Mouse (Mus musculus): ENCODE data around the gene Irf5. TPM values are rescaled to one million over a fixed set of nuclear protein-coding genes. Genes with fewer than 3 reads are reported as not detected.
A peak's percentile ranks its signal among the peaks of the same experiment; 100 is the strongest.

Gene Irf5
- polyA plus RNA-seq (2015; fragmentation: Nextera tagmentation; extraction: Ambion mirVana) = 4.5 and 8.6 TPM in 2 replicates

DNA sequence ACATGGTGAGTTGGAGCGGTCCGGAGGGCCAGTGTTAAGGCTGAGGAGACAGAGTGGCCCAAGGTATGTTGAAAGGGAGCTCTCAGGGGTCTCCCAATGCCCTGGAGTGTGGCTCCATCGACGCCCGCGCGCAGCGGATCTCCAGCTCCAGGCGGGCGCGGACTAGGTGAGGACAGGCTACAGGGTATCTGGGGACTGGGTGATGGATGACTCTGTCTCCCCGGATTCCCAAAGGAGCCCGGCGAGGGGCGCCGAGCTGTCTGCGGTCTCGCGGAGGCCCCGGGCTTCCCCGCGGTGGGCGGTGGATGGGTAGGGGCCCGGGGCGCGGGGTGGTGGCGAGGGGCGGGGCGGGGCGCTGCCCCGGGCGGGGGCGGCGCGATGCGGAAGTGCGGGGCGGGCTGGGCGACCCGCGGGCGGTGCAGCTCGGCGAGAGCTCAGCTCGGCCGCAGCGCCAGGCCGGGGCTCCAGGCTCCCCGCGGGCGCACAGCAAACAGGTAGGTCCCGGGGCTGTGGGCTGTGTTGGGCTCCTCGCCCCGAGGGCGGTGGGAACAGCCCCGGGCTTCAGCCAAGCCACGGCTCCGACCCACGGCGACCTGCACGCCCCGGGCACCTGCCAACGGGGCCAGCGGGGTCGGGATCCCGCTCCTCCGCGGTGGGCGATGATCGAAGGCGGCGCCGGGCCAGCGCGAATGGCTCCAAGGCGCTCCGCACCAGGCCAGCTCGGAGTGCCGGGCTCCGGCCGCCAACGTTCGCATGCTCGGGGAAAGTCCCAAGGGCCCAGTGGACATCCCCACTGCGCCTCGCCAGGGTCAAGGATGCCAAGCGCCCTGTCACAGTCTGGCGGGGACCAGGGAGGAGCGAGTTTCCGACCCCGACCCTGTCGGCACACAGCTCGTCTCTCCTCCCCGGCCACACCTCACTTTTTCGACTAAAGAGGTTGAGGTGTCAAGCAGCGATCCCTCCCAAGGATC, at the start of gene Irf5:
TSS of gene Irf5 (plus strand) at position 345 of the 971 bp plus-strand sequence.
- peak within 1 kb of the TSS; percentile 65 for H3K4me3 ChIP-seq
- H3K27me3 ChIP-seq = peaks cover 26% of the 10 kb centered on the region
- ATAC-seq (replicated peaks; ENCODE audit: insufficient number of reproducible peaks, insufficient read depth, low FRiP score, low read depth) = peak; percentile 50
- H3K9me3 ChIP-seq (replicated peaks) = no peaks in the 10 kb centered on the region
- peak within 1 kb of the TSS; percentile 90 for H3K4me2 ChIP-seq
- H3K36me3 ChIP-seq = no peaks in the 10 kb centered on the region
- peaks cover 40% of the 10 kb centered on the region for H3K4me1 ChIP-seq (replicated peaks)
- 1% methylated on average over 74 of the region's 96 CpGs for WGBS
- H3K9ac ChIP-seq = peak within 1 kb of the TSS; percentile 65
- no peak within 1 kb of the TSS for H3K27ac ChIP-seq

DNA sequence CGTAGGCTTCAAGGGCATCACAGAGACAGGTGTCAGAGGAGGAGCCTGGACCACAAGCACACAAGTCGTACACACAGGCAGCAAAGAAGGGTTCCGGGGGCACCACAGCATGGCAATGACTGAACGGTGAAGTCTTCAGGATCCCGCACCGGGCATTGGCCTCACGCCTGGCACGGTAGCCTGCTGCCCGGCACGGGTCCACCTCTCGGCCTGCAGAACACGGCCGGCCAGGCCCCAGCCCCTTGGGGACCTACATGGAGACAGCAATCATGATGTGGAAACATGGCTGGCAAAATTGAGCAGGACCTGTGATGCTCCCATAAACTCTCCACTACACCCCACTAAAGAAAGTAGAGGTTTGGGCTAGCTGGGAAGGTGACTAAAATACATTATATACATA, 43.7 kb upstream of the Irf5 start:
- H3K27me3 ChIP-seq = peaks cover 16% of the 10 kb centered on the region; the same call in 1 of the 2 replicates
- no peak overlapping the region for H3K4me3 ChIP-seq
- no peak overlapping the region for H3K27ac ChIP-seq
- H3K9ac ChIP-seq = no peak overlapping the region
- WGBS = 92% methylated on average over 13 of the region's 13 CpGs
- H3K36me3 ChIP-seq = no peaks in the 10 kb centered on the region
- no peak for ATAC-seq (replicated peaks; ENCODE audit: insufficient number of reproducible peaks, insufficient read depth, low FRiP score, low read depth)
- peaks cover 8% of the 10 kb centered on the region for H3K4me1 ChIP-seq (replicated peaks)
- no peak overlapping the region for H3K4me2 ChIP-seq
- no peaks in the 10 kb centered on the region for H3K9me3 ChIP-seq (replicated peaks)

DNA sequence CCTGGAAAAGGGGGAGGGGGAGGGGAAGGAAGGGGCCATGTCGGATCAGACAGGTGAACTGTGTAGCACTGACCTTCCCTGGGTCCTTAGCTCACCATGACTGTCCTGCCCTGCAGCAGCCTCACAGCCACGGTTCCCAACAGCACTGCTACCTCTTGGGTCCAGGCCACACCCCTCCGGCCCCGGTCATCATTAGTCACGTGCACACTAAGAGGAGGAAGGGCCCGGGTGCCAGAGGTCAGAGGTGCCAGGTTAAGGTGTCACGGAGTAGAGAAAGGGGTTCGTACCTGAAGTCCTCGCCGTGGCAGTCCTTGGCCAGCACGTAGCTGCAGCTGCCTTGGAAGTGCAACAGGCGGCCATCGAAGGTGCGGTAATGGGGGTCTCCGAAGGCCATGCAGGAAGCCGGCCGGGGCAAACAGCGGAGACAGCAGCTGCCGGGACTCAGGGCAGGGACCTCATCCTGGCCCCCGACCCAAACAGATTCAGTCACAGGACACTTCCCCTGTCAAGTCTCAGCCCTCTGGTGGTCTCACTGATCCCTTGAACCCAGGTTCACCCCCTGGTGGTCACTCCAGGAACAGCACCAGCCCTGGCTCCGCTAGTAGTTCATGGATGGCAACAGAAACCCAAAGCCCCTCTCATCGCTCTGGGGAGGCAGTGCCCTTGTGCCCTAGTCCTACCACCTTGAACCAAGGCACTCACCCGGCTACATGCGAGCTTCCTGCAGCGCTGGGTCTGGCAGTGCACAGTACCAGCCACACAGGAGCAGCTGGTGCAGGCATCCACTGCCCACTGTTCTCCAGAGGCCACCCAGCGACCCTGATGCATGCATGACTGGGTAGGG, 41.5 kb upstream of the Irf5 start:
- H3K4me2 ChIP-seq = peak overlapping the region; percentile 81
- peak overlapping the region; percentile 47 for H3K4me3 ChIP-seq
- peak; percentile 58 for ATAC-seq (replicated peaks; ENCODE audit: insufficient number of reproducible peaks, insufficient read depth, low FRiP score, low read depth)
- peak overlapping the region; percentile 25 for H3K9ac ChIP-seq
- H3K4me1 ChIP-seq (replicated peaks) = peaks cover 8% of the 10 kb centered on the region
- H3K27me3 ChIP-seq = peaks cover 14% of the 10 kb centered on the region; the same call in 1 of the 2 replicates
- no peak overlapping the region for H3K27ac ChIP-seq
- 8% methylated on average over 26 of the region's 26 CpGs for WGBS
- no peaks in the 10 kb centered on the region for H3K36me3 ChIP-seq
- no peaks in the 10 kb centered on the region for H3K9me3 ChIP-seq (replicated peaks)

DNA sequence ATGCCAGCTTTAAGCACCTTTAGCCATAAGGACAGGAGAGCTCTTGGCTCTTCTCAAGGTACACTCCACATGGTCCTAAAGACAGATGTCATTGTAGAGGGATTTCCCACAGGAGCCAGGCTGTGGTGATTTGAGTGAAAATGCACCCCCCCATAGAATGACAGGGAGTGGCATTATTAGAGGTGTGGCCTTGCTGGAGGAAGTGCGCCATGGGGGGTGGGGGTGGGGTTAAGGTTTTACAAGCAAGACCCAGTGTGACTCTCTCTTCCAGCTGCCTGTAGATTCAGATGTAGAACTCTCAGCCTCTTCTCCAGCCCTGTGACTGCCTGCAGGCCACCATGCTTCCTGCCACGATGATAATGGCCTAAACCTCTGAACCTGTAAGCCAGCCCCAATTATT, 40.5 kb upstream of the Irf5 start:
- H3K27me3 ChIP-seq = peaks cover 14% of the 10 kb centered on the region; the same call in 1 of the 2 replicates
- peaks cover 8% of the 10 kb centered on the region for H3K4me1 ChIP-seq (replicated peaks)
- H3K4me2 ChIP-seq = no peak overlapping the region
- H3K27ac ChIP-seq = no peak overlapping the region
- 56% methylated on average over 2 of the region's 2 CpGs for WGBS
- no peak overlapping the region for H3K4me3 ChIP-seq
- H3K9ac ChIP-seq = no peak overlapping the region
- no peaks in the 10 kb centered on the region for H3K9me3 ChIP-seq (replicated peaks)
- ATAC-seq (replicated peaks; ENCODE audit: insufficient number of reproducible peaks, insufficient read depth, low FRiP score, low read depth) = no peak
- no peaks in the 10 kb centered on the region for H3K36me3 ChIP-seq

DNA sequence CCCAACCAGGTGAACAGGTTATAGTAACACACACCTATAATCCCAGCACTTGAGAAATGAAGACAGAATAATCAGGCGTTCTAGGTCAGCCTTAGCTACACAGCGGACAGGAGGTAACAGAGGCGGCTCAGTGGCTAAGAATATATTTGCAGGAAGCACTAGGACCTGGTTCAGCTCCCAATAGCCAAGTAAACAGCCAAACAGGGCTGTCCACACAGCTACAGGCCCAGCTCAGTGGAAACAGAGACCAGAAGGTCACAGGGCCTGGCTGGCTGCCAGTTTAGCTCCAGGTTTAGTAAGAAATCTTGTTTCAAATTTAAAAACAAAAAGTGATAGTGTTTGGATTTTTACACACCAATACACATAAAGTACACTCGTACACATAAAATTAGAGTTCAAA, 32.3 kb upstream of the Irf5 start:
- H3K4me2 ChIP-seq = no peak overlapping the region
- no peaks in the 10 kb centered on the region for H3K4me1 ChIP-seq (replicated peaks)
- H3K4me3 ChIP-seq = no peak overlapping the region
- no peak overlapping the region for H3K9ac ChIP-seq
- H3K27ac ChIP-seq = no peak overlapping the region
- ATAC-seq (replicated peaks; ENCODE audit: insufficient number of reproducible peaks, insufficient read depth, low FRiP score, low read depth) = no peak
- H3K27me3 ChIP-seq = peaks cover 29% of the 10 kb centered on the region
- WGBS = 73% methylated on average over 4 of the region's 4 CpGs
- H3K36me3 ChIP-seq = no peaks in the 10 kb centered on the region
- H3K9me3 ChIP-seq (replicated peaks) = no peaks in the 10 kb centered on the region

DNA sequence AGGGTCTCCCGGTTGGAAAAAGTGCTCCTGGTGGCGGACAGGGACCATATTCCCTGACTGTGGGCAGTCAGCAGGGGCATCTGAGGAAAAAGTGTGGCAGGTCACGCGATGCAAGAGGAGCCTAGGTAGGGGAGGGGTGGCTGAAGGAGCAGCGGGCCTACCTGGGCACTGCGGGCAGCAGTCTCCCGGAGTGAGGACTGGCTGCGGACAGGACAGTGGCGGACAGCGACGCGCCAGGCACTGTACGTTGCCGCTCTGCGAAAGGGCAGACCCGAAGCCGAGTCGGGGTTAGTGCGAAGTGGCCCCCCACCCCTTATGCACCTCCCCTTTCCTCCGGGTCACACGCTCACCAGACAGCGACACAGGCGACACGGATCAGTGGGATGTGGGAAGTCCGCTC, 30.2 kb upstream of the Irf5 start:
- H3K4me1 ChIP-seq (replicated peaks) = no peaks in the 10 kb centered on the region
- H3K9me3 ChIP-seq (replicated peaks) = no peaks in the 10 kb centered on the region
- no peak overlapping the region for H3K27ac ChIP-seq
- peak overlapping the region; percentile 9; the same call in 1 of the 2 replicates for H3K4me2 ChIP-seq
- H3K9ac ChIP-seq = no peak overlapping the region
- WGBS = 32% methylated on average over 25 of the region's 25 CpGs
- no peaks in the 10 kb centered on the region for H3K36me3 ChIP-seq
- no peak overlapping the region for H3K4me3 ChIP-seq
- peaks cover 29% of the 10 kb centered on the region for H3K27me3 ChIP-seq
- ATAC-seq (replicated peaks; ENCODE audit: insufficient number of reproducible peaks, insufficient read depth, low FRiP score, low read depth) = no peak

DNA sequence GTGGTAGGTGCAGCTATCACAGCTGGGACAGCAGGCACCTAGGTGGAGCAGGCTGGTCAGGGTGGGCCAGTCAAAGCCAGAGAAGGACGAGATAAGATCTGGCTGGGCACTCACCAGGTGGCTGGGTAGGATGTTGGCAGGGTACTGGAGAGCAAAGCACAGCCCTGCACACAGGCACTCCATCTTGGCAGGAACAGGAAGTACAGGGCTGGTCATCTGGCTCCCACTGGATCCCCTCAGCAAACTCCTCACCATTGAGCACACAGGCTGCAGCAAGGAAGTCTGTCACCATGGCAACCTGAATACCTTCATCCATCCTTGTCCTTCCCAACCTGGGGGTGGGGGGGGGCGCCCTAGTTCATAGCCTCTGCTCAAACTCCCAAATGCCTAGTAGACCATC, 28.6 kb upstream of the Irf5 start:
- Histone ChIP-seq H3K9ac (no peak overlapping the region), H3K4me1 (replicated peaks) (no peaks in the 10 kb centered on the region), H3K4me3 (no peak overlapping the region), H3K36me3 (no peaks in the 10 kb centered on the region), H3K27me3 (peaks cover 24% of the 10 kb centered on the region), H3K9me3 (replicated peaks) (no peaks in the 10 kb centered on the region), H3K4me2 (no peak overlapping the region), H3K27ac (no peak overlapping the region)
- 36% methylated on average over 2 of the region's 2 CpGs for WGBS
- ATAC-seq (replicated peaks; ENCODE audit: insufficient number of reproducible peaks, insufficient read depth, low FRiP score, low read depth) = no peak

DNA sequence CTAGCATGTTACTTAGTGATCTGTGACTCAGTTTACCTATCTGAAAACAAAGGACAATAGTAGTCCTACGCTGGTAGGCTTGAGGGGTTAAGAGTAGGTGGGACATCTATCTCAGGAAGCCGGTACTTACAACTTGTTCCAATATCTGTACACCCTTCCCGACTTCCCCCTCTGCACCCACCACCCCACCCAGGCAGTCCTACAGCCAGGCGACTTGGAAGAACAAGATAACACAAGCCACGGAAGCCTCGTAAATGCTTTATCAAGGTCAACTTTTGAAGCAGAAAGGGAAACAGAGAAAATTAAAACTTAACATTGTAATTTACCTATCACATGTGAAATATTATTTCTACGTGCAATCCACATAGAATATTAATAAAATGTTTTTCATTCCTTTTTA, 26.2 kb upstream of the Irf5 start:
- 79% methylated on average over 7 of the region's 7 CpGs for WGBS
- Histone ChIP-seq H3K36me3 (no peaks in the 10 kb centered on the region), H3K9me3 (replicated peaks) (no peaks in the 10 kb centered on the region), H3K27ac (no peak overlapping the region), H3K9ac (no peak overlapping the region), H3K27me3 (peaks cover 24% of the 10 kb centered on the region), H3K4me2 (no peak overlapping the region), H3K4me1 (replicated peaks) (no peaks in the 10 kb centered on the region), H3K4me3 (no peak overlapping the region)
- ATAC-seq (replicated peaks; ENCODE audit: insufficient number of reproducible peaks, insufficient read depth, low FRiP score, low read depth) = no peak

DNA sequence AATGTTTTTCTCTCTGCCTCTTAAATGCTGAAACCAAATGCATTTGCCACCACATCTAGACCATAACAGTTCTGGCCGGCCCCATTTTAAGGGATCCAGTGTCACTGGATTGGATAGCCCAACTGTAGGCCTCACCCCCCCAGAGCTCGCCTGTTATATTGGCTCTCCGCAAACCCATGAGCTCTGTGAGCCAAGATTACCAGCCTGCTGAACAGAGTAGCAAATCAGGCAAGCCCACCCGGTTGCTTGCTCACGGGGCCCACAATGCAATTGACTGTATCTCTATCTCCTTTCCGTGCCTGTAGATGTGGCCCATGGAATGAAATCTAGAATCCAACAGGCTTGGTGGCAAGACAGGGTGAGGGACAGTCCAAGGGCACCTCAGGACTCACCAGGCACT, 25.6 kb upstream of the Irf5 start:
- Histone ChIP-seq H3K4me2 (no peak overlapping the region), H3K27ac (no peak overlapping the region), H3K9ac (no peak overlapping the region), H3K4me1 (replicated peaks) (0 out of 2 replicates have a peak, but pooled peaks cover under 1% of the 10 kb centered on the region), H3K27me3 (peaks cover 19% of the 10 kb centered on the region), H3K4me3 (no peak overlapping the region), H3K9me3 (replicated peaks) (no peaks in the 10 kb centered on the region), H3K36me3 (no peaks in the 10 kb centered on the region)
- 86% methylated on average over 6 of the region's 6 CpGs for WGBS
- no peak for ATAC-seq (replicated peaks; ENCODE audit: insufficient number of reproducible peaks, insufficient read depth, low FRiP score, low read depth)

DNA sequence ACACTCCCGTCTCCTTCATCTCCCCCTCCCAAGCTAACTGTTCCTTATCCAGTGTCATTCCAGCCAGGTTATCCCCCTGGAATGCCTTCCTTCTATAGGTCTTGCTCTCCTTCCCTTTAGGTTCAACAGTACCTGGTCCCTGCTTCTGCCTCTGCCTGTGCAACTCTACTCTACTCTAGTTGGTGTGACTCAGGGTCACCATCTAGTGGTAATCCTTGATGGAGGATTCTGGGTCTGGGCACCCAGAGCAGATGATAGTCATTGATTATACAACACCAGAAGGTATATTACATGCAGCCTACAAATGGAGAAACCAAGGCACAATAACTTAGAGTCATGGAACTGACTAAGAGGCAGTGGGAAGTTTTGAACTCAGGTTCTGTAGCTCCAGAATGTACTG, 24.8 kb upstream of the Irf5 start:
- H3K27me3 ChIP-seq = peaks cover 19% of the 10 kb centered on the region
- H3K4me2 ChIP-seq = no peak overlapping the region
- no peaks in the 10 kb centered on the region for H3K36me3 ChIP-seq
- no peak overlapping the region for H3K4me3 ChIP-seq
- H3K9ac ChIP-seq = no peak overlapping the region
- H3K9me3 ChIP-seq (replicated peaks) = no peaks in the 10 kb centered on the region
- H3K27ac ChIP-seq = no peak overlapping the region
- ATAC-seq (replicated peaks; ENCODE audit: insufficient number of reproducible peaks, insufficient read depth, low FRiP score, low read depth) = no peak
- peaks cover 2% of the 10 kb centered on the region; the same call in 1 of the 2 replicates for H3K4me1 ChIP-seq (replicated peaks)
- 77% methylated on average over 1 of the region's 1 CpGs for WGBS

DNA sequence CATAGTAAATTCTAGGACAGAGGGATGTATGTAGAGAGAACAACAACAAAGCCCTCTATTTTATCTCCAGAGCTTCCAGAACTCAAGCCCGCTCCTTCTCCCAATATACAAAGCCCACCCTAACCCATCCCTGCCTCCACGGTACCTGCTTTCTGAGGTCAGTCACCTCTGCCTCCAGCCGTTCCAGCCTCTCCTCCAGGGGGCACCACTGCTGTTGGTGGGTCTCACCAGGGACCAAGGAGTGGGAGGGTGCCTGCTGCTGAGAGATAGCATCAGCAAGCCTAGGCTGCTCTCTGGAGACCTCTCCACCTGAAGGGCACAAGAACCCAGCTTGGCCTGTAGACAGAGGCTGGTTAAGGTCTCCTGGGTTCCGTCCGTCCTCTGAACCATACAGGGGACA, 20.9 kb upstream of the Irf5 start:
- H3K9ac ChIP-seq = no peak overlapping the region
- peaks cover 15% of the 10 kb centered on the region for H3K4me1 ChIP-seq (replicated peaks)
- H3K9me3 ChIP-seq (replicated peaks) = no peaks in the 10 kb centered on the region
- H3K36me3 ChIP-seq = no peaks in the 10 kb centered on the region
- H3K27ac ChIP-seq = no peak overlapping the region
- no peak for ATAC-seq (replicated peaks; ENCODE audit: insufficient number of reproducible peaks, insufficient read depth, low FRiP score, low read depth)
- no peak overlapping the region for H3K4me2 ChIP-seq
- 91% methylated on average over 5 of the region's 5 CpGs for WGBS
- H3K4me3 ChIP-seq = no peak overlapping the region
- peaks cover 15% of the 10 kb centered on the region; the same call in 1 of the 2 replicates for H3K27me3 ChIP-seq

Data from heart, embryonic 15.5 days (tissue).